Mouse (Mus musculus): ENCODE measurements around the gene Fbxo40. TPM values are rescaled to one million over a fixed set of nuclear protein-coding genes. Genes with fewer than 3 reads are reported as not detected.

The Fbxo40 gene
- total and polyA plus RNA-seq, 3 experiments: 1.5 to 3.0 (median 2.2) TPM

DNA sequence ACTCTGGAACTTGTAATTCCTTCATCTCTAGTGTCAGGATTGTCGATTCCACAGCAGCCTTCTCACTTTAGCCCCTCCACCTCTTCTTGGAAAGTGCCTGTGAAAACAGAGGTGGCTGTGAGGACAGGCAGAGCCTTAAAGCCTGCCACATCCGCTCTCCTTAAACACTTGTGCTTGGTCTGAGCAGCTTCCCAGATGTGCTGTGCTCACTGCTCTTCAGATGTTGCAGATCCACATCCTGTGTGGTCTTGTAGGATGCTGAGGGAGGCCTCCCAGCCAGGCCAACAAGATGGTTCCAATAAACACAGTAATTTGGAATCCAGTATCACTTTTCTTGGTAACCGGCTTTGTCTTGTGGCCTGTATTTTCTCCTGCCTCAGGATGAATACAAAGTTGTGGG is 58.3 kb downstream of the Fbxo40 start:
- no peaks in the 10 kb centered on the region for H3K27me3 ChIP-seq (replicated peaks)
- H3K9me3 ChIP-seq (replicated peaks; ENCODE audit: low read length): no peaks in the 10 kb centered on the region
- no peak for DNase-seq (ENCODE audit: extremely low read depth)
- H3K27ac ChIP-seq (ENCODE audit: insufficient read depth, low read depth): no peak overlapping the region; the same call in 1 of the 2 replicates
- dilution Hi-C loops (cut with MboI; ENCODE audit: extremely low pct_ligation_motif_present, extremely low pct_unique_long_range_greater_than_20kb, low sequenced_read_pairs): no loop called here
- no peak overlapping the region for H3K4me3 ChIP-seq (replicated peaks in 1 of 3; ENCODE audit: low read depth in 2 of 3, low read length in 2 of 3, poor library complexity in 1 of 3)
- H3K4me1 ChIP-seq (ENCODE audit: control insufficient read depth in 1 of 2, insufficient read depth in 2 of 2): peaks cover 37 to 76% of the 10 kb centered on the region in 2 experiments
- peaks cover 48 to 59% of the 10 kb centered on the region in 2 experiments for H3K36me3 ChIP-seq (replicated peaks in 1 of 2; ENCODE audit: control insufficient read depth in 1 of 2, insufficient read depth in 1 of 2, low read length in 1 of 2)
- no peak overlapping the region for H3K9ac ChIP-seq (ENCODE audit: insufficient read depth, low read depth)
- no peak overlapping the region for H3K4me2 ChIP-seq (ENCODE audit: insufficient read depth, low read depth, poor library complexity, severe bottlenecking)
- TF ChIP-seq POLR2AphosphoS2 (IDR thresholded peaks at IDR 0.05; ENCODE audit: low read depth, low read length): no peak
- TF ChIP-seq CHD1 (IDR thresholded peaks at IDR 0.05; ENCODE audit: low read depth, low read length): no peak
- no peak for TF ChIP-seq E2F4 (IDR thresholded peaks at IDR 0.05; ENCODE audit: insufficient replicate concordance, low read depth, low read length)
- no peak for TF ChIP-seq EP300 (IDR thresholded peaks at IDR 0.05; ENCODE audit: low read length)
- no peak for TF ChIP-seq MEF2A (IDR thresholded peaks at IDR 0.05; ENCODE audit: borderline replicate concordance, low read depth, low read length)
- TF ChIP-seq ELF1 (IDR thresholded peaks at IDR 0.05; ENCODE audit: low read depth, low read length): no peak
- no peak for TF ChIP-seq CHD2 (IDR thresholded peaks at IDR 0.05; ENCODE audit: low read length)
- TF ChIP-seq MAX (IDR thresholded peaks at IDR 0.05; ENCODE audit: low read length): no peak
- no peak for TF ChIP-seq CTCF (conservative IDR thresholded peaks at IDR 0.05 in 1 of 2, IDR thresholded peaks at IDR 0.05 in 1 of 2; ENCODE audit: low read depth in 2 of 2, low read length in 2 of 2)
- no peak for TF ChIP-seq NELFE (IDR thresholded peaks at IDR 0.05; ENCODE audit: low read depth, low read length)
- no peak for TF ChIP-seq USF1 (IDR thresholded peaks at IDR 0.05; ENCODE audit: low read depth, low read length)
- TF ChIP-seq ZKSCAN1 (IDR thresholded peaks at IDR 0.05; ENCODE audit: borderline replicate concordance, low read depth, low read length): no peak
- TF ChIP-seq ZNF384 (IDR thresholded peaks at IDR 0.05; ENCODE audit: low read depth, low read length): no peak
- TF ChIP-seq USF2 (conservative IDR thresholded peaks at IDR 0.05; ENCODE audit: low read depth, low read length): no peak
- no peak for TF ChIP-seq SMC3 (IDR thresholded peaks at IDR 0.05; ENCODE audit: low read depth, low read length)
- no peak for TF ChIP-seq NRF1 (IDR thresholded peaks at IDR 0.05; ENCODE audit: low read depth, low read length)
- TF ChIP-seq MAZ (IDR thresholded peaks at IDR 0.05; ENCODE audit: low read depth, low read length): no peak
- H3K79me2 ChIP-seq (replicated peaks; ENCODE audit: control insufficient read depth, extremely low read depth, insufficient read depth, poor library complexity, severe bottlenecking): peaks cover 42% of the 10 kb centered on the region
- in situ Hi-C loops (cut with MboI; ENCODE audit: low pct_ligation_motif_present, low pct_unique_long_range_greater_than_20kb, low sequenced_read_pairs): no loop called here

DNA sequence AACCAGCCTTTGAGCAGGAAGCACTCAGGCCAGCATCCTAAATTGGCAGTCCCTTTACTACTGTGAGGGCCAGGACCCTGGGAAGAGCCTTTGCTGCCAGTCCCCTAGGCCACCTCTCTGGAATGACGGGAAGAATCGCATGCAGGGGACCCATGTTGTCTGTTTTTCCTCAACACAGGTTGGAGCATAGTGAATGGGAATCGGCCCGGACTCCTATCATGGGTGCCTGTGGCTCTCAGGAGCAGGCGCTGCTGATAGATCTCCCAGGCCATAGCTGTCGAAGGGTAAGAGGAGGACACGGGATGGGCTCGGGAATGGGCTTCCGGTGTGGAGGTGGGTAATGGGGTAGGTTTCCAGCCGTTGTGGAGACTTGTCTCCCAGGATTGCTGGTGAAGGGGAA is 58.9 kb downstream of the Fbxo40 start:
- in situ Hi-C loops (cut with MboI; ENCODE audit: low pct_ligation_motif_present, low pct_unique_long_range_greater_than_20kb, low sequenced_read_pairs): no loop called here
- peaks cover 42% of the 10 kb centered on the region for H3K79me2 ChIP-seq (replicated peaks; ENCODE audit: control insufficient read depth, extremely low read depth, insufficient read depth, poor library complexity, severe bottlenecking)
- dilution Hi-C loops (cut with MboI; ENCODE audit: extremely low pct_ligation_motif_present, extremely low pct_unique_long_range_greater_than_20kb, low sequenced_read_pairs): no loop called here
- TF ChIP-seq EP300 (IDR thresholded peaks at IDR 0.05; ENCODE audit: low read length) (no peak), RAD21 (IDR thresholded peaks at IDR 0.05; ENCODE audit: low read depth, low read length) (no peak), ZC3H11A (IDR thresholded peaks at IDR 0.05; ENCODE audit: low read depth, low read length) (no peak), UBTF (IDR thresholded peaks at IDR 0.05; ENCODE audit: low read depth, low read length) (no peak), ETS1 (conservative IDR thresholded peaks at IDR 0.05; ENCODE audit: low read depth, low read length) (no peak), JUND (conservative IDR thresholded peaks at IDR 0.05; ENCODE audit: low read depth, low read length) (no peak), PAX5 (IDR thresholded peaks at IDR 0.05; ENCODE audit: low read length) (no peak), USF1 (IDR thresholded peaks at IDR 0.05; ENCODE audit: low read depth, low read length) (no peak), MAFK (IDR thresholded peaks at IDR 0.05; ENCODE audit: insufficient replicate concordance, low read length) (no peak), SIN3A (IDR thresholded peaks at IDR 0.05; ENCODE audit: low read length) (no peak), MEF2A (IDR thresholded peaks at IDR 0.05; ENCODE audit: borderline replicate concordance, low read depth, low read length) (no peak), MXI1 (IDR thresholded peaks at IDR 0.05; ENCODE audit: low read depth, low read length) (no peak), ZKSCAN1 (IDR thresholded peaks at IDR 0.05; ENCODE audit: borderline replicate concordance, low read depth, low read length) (no peak), TCF12 (IDR thresholded peaks at IDR 0.05; ENCODE audit: low read depth, low read length) (no peak)
- no peak for DNase-seq (ENCODE audit: extremely low read depth)
- peak overlapping the region; percentile 91 for H3K27ac ChIP-seq (ENCODE audit: insufficient read depth, low read depth)
- H3K9me3 ChIP-seq (replicated peaks; ENCODE audit: low read length): no peaks in the 10 kb centered on the region
- H3K4me2 ChIP-seq (ENCODE audit: insufficient read depth, low read depth, poor library complexity, severe bottlenecking): peak overlapping the region; percentile 50
- peaks cover 48 to 58% of the 10 kb centered on the region in 2 experiments for H3K36me3 ChIP-seq (replicated peaks in 1 of 2; ENCODE audit: control insufficient read depth in 1 of 2, insufficient read depth in 1 of 2, low read length in 1 of 2)
- H3K4me1 ChIP-seq (ENCODE audit: control insufficient read depth in 1 of 2, insufficient read depth in 2 of 2): peaks cover 37 to 71% of the 10 kb centered on the region in 2 experiments
- no peaks in the 10 kb centered on the region for H3K27me3 ChIP-seq (replicated peaks)
- H3K4me3 ChIP-seq (replicated peaks in 1 of 3; ENCODE audit: low read depth in 2 of 3, low read length in 2 of 3, poor library complexity in 1 of 3): no peak overlapping the region
- peak overlapping the region; percentile 28 for H3K9ac ChIP-seq (ENCODE audit: insufficient read depth, low read depth)
